Mouse (Mus musculus): Measurements from ENCODE around the gene Trip4.

The Trip4 gene

DNA sequence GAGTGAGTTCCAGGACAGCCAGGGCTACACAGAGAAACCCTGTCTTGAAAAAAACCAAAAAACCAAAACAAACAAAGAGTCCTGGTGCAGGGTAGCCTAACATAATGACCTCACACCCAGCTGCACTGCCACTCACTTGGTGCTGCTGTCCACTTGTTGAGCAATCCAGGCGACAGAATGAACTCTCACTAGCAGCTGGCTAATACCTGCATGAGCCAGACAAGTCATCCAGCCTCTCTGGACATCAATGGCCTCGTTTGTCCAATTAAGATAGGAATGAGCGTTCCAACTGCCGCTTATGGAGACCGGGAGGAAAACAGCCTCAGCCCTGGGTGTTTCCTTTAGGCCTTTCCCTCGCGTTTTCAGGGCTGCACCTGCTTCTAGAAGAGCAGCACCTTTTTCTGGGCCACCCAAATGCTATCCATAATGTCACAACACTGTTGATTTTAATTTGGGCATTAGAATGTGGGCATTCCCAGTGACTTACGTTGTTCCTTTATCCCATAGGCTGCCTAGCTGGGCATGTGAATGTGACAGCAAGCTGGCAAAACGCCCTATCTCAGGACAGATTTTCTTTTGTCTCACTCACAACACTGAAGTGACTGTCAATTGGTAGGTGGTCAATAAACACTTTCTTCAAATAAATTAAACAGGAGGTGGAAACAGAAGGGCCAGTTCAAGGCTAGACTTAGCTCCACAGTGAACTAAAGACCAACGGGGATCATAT is 73.8 kb downstream of the Trip4 start:
- no peak for DNase-seq (ENCODE audit: low spot score)

DNA sequence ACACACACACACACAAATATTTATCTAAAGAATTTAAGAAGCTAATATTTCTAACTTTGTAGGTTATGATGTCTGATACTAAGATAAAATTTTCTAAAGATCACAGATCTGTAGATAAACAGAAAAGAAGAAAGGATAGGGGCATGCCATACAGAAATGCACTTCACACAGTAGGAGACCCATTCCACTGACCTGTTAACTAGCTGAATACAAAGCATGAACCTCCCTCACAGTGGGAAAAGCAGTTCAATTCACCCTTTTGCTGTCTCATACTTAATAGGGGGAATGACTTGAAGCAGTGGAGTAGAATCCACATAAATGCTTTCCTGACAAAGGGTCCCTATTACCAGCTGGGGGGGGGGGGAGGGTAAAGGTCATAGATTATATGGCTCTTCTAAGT is 75.0 kb downstream of the Trip4 start:
- no peak for DNase-seq (ENCODE audit: low spot score)

DNA sequence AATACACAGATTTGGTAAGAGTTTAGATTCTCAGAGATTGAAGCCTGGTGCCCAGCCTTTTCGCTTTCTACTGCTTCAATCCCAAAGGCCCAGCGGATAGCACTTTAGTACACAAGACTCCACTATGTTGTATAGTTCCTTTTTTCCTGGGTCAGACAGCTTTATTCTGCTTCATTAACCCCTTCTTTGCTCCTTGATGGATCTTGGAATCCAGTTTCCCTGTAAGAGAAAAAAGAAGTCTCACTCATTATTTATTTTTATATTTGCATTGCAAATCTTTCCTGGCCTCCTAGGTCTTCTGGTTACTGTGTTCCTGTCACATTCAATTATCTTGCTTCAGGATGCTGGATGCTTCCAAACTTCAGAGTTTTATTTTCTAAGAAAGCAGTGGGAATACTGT is 75.4 kb downstream of the Trip4 start:
- no peak for DNase-seq (ENCODE audit: low spot score)

DNA sequence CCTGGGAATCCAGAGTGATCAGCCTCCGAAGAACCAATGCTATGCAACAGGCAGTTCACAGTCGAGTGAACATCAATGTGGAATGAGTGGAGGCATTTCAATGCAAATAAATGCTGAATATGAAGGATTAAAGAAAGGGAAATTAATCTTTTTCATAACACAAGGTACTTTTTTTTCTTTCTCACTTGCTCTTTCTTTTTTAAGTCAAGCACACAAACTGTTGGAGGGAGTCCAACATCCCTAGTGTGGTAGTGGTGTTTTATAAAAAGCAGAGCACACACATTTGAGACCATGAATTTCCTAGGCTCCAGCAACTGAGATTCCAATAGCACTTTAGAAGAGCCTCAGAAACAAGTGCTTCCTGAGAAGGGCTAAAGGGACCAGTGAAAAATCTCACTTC is 76.6 kb downstream of the Trip4 start:
- no peak for DNase-seq (ENCODE audit: low spot score)

DNA sequence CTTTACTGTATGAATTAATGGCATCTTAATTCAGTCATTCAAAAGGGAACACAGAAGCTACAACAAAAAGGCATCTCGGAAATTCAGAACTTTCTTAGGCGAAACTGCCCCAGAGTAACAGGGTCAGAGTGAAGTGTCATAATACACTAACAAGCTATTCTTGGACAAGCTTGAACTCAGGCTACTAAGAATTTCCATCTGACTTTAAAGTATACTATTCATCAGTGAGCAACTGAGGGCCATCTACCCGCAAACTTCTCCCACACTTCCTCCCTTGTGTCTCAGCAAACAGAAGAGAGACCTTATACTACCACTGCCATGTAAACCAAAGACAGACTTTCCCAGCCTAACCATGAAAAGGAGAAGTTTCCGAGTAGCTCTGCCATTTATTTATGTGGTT is 77.4 kb downstream of the Trip4 start:
- no peak for DNase-seq (ENCODE audit: low spot score)

DNA sequence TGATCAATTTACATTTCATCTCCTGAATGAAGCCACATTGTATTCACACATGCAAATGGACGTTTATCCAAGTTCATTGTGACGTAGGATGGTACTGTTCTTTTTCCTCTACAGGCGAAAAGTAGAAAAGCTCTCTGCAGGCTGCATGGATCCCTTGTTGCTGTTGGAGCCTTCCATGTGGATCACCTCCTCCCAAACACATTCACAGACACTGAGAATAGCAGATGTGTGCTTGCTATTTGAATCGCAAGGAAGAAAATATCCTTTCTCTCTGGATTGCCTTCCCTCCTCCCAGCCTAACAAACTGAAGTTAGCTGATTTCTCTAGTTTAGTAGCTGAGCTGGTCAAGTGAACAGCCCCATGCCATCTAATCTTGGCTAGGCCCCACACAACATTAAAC is 78.3 kb downstream of the Trip4 start:
- no peak for DNase-seq (ENCODE audit: low spot score)

DNA sequence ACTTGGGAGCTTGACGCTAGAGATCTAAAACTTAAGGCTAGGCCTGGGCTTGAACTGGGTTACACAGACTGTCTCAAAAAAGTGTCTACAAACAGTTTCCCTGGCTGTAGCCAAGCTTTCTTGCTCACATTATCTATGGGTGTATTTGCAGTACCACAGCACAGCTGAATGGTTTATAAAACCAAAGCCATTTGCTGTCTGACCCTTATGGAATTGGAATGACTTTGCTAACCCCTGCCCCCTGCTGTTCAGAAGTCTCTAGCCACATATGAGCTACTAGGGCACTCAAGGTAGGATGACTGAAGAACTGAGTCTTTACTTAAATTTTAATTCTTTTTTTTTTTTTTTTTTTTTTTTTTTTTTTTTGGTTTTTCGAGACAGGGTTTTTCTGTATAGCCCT is 79.2 kb downstream of the Trip4 start:
- DNase-seq (ENCODE audit: low spot score) = peak; percentile 16

DNA sequence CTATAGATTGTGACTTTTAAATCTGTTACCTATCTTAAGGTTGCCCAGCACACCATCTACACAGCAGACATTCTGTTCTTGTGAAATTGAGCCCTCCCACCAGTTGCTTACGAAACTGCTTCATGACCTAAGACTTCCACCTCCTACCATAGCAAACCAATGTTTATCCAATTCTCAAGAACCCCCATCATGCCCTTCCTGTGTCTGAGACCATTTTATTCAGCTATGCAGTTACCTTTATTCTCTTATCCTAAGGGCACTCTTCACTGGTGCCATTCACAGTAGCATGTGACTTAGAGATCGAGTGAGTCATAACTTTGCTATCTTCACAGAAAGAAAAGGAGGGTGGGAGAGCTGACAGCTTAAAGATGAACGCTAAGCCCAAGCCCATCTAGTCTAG is 80.1 kb downstream of the Trip4 start:
- peak; percentile 20 for DNase-seq (ENCODE audit: low spot score)

DNA sequence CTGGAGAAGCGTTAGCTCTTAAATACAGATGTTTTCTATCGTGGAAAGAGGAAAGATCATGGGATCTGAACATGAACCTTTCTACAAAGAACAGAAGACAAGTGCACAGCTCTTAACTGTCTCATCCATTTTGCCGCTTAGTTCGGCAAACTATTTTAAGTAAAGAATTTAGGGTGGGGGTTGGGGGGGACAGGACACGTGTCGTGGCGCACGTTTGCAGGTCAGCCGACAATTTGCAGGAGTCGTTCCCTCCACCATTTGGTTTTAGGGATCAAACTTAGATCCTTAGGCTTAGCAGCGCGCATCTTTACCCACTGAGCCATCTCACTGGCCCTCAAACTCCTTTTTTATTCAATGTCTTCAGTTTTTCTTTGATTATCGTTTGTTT is 80.6 kb downstream of the Trip4 start:
- DNase-seq (ENCODE audit: low spot score) = no peak

DNA sequence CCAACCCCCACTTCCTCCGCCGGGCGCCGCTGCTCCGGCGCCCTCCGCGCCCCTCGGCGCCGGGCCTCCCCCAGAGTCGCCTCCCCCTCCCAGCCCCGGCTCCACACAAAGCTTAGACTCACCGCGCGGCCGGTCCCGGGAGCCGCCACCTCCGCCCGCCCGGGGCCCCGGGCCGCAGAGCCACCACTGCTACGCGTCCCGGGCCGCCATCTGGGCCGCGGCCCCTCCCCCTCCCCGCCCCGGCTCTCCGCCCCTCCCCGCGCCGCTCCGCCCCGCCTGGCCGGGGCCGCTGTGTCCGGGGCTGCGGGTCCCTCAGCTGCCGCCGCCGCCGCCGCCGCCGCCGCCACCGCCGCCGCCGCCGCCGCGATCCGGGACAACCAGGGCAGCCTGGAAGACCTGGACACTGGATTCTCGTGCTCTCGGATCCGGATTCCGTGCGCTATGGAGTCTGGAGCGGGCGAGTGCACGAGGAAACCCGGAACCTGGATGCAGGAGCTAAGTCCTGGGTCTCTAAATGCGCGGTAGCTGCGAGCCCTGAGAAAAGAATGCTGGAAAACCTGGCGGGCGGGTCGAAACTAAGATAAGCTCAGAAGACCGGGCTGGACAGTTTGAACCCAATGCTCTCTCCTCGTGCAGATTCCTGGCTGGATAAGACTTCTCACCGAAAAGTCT is 81.1 kb downstream of the Trip4 start, which contains the start of gene Zfp609:
Zfp609 (minus strand) TSS at position 221 of the 672 bp plus-strand sequence.
- peak; percentile 85 for DNase-seq (ENCODE audit: low spot score)

DNA sequence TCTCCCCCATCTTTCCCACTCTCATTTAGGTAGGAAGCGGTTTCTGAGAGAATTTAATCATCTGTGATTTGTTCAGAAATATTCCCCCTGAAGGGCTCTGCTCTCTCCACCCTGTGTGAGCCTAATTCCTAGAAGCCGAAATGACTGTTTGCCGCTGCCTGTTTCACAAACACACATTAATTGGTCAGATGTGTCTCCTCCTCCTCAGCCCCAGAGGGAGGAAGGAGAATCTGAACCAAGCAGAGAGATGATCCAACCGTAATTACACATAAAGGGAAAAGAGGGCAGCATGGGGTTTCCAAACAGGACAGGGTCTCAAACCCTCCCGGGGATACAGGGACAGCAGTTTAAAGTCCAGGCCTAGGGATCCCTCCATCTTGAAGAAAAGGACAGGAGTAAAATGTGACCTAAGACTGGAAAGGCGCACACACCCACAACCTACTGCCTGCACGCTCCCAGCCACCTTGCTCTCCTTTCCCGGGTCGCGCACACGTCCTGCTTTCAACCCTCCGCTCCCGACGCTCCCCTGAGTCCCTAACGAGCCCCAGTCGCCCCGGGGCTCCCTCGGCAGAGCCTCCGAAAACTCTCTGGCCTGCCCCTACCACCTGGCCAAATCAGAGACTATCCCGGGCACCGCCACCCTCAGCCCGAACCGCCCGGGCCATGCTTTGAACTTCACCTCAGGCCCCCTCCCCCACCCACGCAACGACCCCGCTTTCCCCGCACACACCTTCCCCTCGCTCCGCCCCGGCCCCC is 81.8 kb downstream of the Trip4 start:
- peak; percentile 22 for DNase-seq (ENCODE audit: low spot score)

DNA sequence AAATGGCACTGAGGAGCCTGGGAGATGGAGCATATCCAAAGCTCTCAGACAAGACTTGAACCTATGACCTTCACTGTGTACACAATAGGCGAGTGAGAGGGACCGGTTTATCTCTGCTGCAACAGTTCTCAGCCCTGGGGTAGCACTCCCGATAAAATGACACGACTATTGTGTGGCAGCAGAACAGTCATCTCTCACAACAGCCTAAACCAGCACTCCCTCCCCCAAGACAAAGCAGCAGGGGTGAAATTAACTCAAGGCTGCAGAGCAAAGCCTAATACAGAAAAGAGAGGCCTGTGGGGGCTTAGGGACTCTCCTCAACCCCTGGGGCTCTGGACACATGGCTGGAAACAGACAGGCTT is 82.4 kb downstream of the Trip4 start:
- no peak for DNase-seq (ENCODE audit: low spot score)

DNA sequence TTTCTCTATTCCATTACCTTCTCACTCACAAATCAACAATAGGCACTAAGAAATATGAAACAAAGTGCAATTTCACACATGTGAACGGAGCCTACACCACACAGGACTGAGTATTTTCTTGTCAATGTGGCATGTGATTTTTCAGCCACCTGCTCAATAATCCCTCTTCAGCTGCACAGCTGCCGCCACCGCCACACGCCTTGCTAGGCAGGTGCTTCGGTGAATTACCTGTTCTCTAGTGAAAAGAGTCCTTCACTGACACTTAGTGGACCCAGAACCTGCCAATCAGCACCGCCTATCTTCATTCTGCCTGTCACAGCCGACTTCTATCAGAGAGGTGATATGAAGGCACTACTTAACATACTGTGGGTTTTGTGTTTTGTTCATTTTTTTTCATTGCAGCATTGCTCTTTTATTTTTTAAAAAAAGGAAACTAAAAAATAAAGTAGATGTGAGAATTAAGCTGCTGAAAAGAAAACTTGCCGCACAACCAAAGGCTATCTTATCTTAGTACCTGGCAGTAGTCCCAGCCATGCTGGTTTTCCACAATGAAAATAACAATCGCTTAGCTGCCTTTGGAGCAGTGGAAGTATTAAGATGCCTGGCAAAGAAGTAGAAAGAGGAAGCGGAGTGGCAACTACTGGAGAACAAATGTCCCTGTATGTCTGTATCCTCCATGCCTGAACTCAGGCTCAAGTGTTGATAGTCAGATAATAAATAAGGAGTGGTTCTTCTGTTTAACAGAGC is 84.7 kb downstream of the Trip4 start:
- DNase-seq (ENCODE audit: low spot score) = no peak

DNA sequence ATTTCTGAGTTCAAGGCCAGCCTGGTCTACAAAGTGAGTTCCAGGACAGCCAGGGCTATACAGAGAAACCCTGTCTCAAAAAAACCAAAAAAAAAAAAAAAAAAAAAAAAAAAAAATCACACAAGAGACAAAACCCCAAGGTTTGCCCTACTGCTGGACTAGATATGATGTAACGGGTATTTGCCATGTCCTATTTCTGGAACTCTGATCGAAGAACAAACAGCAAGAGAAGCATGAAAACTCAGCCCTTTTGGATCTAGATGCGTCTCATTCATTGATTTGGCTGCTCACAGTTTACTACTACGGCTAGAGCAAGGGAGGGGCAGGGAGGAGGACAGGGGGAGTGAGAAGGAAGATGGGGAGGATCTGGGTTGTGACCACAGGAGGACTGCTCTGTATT is 86.6 kb downstream of the Trip4 start:
- no peak for DNase-seq (ENCODE audit: low spot score)

DNA sequence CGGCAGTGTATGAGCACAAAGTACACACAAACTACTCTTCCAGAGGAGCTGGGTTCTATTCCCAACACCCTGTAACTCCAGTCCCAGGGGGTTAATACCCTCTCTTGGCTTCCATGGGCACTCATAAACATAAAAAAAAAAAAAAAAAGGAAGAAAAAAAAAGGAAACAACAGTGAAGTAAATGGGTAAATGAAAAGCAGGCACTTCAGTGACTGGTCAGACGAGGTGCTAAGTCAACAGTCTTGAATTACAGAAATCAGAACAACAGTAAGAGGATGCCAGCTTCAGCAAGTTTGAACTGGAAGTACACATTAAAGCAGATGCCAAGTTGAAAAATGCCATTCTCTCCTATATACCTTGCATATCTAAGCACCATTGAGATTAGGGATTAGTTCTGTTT is 88.3 kb downstream of the Trip4 start:
- DNase-seq (ENCODE audit: low spot score) = no peak

DNA sequence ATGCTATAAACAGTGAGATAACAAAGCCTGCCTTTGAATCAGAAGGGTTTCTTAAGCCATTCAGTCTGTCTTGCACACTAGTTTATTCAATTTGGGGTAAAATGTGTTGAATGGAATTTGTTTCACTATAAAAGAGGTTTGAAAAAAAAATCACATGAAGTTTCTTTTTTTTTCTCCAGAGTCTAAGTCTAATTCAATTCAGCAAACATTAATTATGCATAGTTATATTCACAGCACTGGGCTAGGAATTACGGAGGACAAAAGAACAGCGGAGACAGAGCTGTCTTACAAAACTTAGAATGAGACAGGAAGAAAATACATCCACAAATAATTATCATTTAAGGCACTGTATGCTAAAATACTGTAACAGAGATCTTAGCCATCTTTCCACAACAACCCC is 90.2 kb downstream of the Trip4 start:
- no peak for DNase-seq (ENCODE audit: low spot score)

DNA sequence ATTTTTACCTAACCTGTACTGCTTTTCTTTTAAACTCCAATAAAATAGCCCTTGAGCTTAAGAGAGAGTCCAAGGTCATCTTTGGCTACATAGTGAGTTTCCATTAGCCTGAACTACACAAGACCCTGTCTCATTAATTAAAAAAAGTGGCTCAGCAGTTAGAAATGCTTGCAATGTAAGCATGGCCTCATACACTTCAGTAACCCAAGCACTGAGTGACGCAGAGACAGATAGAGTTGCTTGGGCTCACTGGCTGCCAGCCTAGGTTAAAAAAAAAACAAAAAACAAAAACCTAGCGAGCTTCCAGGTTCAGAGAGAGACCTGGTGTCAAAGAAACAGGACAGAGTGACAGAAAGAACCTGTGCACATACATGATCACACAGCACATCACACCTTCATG is 95.8 kb downstream of the Trip4 start:
- no peak for DNase-seq (ENCODE audit: low spot score)

DNA sequence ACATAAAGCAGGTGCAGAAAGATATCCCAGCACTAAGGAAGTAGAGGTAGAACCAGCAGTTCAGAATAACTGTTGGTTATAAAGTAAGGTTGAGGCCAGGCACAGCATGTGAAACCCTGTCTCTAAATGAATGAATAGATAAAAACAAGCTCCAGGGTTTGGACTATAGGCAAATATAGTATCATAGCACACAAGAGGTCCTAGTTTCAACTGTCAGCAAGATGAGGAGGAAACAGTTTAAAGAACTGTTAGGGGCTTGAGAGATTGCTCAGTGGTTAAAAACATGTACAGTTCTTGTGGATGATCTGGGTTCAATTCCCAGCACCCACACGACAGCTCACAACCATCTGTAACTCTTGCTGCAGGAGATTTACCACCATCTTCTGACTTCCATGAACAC is 96.8 kb downstream of the Trip4 start:
- DNase-seq (ENCODE audit: low spot score) = no peak

DNA sequence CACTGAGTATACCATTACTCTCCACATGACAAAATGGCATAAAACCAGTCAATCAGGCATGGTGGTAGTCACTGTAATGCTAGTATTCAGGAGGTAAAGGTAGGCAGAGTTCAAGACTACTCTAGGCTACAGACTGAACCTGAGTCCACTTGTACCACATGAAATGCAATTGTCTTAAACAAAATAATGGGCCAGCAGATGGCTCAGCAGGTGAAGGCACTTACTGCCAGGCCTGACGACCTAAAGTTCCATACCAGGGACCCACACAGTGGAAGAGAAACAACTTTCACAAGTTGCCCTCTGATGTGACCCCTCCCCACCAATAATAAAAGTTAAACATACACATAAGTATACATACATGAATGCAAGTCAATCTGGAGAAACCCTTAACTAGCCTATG is 100.8 kb downstream of the Trip4 start:
- no peak for DNase-seq (ENCODE audit: low spot score)

DNA sequence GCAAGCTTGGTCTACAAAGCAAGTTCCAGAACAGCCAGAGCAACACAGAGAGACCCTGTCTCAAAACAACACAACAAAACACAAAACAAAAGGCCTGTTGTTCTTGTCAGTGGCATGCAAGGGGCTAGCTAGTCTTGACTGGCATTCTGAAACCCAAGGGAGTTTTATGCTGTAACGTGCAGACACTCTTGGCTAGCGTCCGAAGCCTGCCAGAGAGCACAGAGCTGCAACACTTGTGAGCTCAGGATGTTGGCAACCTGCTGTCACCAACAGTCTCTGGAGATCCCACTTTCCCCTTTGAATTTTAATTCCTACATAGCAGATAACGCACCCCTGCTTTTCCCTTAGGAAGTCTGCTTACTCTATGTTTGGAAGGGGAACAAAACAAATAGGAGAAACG is 101.3 kb downstream of the Trip4 start:
- no peak for DNase-seq (ENCODE audit: low spot score)

DNA sequence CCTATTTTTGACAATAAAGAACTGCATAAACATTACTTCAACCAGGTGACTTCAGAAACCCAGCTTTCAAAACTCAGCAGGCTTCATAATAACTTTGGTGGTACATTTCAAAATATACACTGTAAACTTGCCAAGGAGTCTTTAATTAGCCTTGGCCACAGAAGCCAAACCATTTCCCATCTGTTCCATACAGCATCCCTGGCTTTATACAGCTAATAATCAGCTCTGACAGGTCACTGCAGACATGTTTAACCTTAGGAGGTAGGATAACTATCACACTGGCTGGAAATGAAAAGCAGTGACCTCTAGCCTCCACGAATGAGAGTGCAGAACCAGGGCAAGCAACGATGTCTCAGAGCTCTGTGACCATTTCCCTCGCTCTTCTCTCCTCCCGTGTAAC is 108.8 kb downstream of the Trip4 start:
- no peak for DNase-seq (ENCODE audit: low spot score)

DNA sequence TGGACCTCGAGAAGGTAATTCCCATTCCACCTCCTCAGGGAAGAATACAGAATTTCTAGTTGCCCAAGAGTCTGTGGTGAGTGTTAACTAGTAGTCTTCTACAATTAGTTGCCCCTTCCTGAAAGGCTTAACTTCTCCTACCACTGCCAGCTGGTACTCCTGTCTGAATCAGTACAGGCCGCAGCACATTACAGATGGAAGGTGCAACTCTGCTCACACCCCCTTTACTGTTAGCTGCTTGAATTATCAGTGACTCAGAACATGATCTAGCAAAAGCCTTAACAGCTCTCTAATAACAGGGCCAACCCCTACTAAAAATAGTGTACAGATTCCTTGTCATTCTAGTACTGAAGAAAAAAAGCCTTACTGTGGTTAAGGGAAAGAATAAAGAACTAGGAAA is 112.9 kb downstream of the Trip4 start:
- no peak for DNase-seq (ENCODE audit: low spot score)

DNA sequence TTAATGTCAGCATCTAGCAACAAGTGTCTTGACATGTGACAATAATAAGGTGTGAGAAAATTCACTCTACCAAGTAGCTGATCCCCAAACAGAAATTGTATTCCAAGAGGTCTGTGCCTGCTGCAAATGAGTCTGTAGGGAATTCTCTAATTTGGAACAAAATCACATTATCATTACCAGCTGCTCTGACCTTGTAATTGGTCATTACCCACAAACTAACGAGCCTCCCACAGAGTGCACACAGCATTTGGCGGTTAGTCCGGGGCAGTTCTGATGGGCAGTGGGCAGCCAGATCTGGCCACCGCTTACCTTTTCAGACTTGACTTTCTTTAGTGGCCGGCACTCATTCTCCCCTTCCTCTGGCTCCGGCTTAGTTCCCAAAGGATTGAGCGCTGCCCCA is 114.3 kb downstream of the Trip4 start:
- no peak for DNase-seq (ENCODE audit: low spot score)
